In genomic region chr6:120771366-120771765, GRCm38 (mm10) we compare ENCODE assay signal across 21 mouse cellular contexts. TPM values are rescaled to one million over a fixed set of nuclear protein-coding genes. Genes with fewer than 3 reads are reported as not detected.
DNase-seq lines count a peak whose midpoint lies in the region; ATAC-seq and TF ChIP-seq lines count a peak whose summit lies in the region.
"Had no signal": no experiment of that assay in that cellular context is flagged by ENCODE, and none has a peak within 500 bp of the region (broad histone marks: within the 10 kb centered on the region; RNA-seq: fewer than 3 reads in every experiment).

No protein-coding gene starts in this region.

- no peak overlapping the region for H3ac ChIP-seq in myocyte (ENCODE audit: control insufficient read depth, insufficient read length)

- H3K4me2 ChIP-seq in kidney, postnatal 0 days (ENCODE audit: low read length): no peak overlapping the region
- peak overlapping the region; percentile 54 for H3K4me2 ChIP-seq in myocyte (ENCODE audit: low read depth)
- H3K4me2 ChIP-seq in forebrain, embryonic 15.5 days (replicated peaks): no peak overlapping the region
- H3K4me2 ChIP-seq: limb, embryonic 12.5 days; liver, embryonic 13.5 days; lung, embryonic 15.5 days; midbrain, embryonic 12.5 days had no signal

- no peaks in the 10 kb centered on the region for H3K4me1 ChIP-seq in kidney, postnatal 0 days (replicated peaks; ENCODE audit: insufficient read depth, low read length)
- peaks cover 25% of the 10 kb centered on the region for H3K4me1 ChIP-seq in forebrain, embryonic 15.5 days
- H3K4me1 ChIP-seq: limb, embryonic 12.5 days; lung, embryonic 15.5 days had no signal

- TF ChIP-seq POLR2A in myocyte (IDR thresholded peaks at IDR 0.05; ENCODE audit: insufficient read length, low read depth): no peak

- no peaks in the 10 kb centered on the region for H3K27me3 ChIP-seq in kidney, postnatal 0 days (ENCODE audit: insufficient read depth, low read length)
- H3K27me3 ChIP-seq in myocyte (ENCODE audit: control insufficient read depth, insufficient read depth, insufficient read length): no peaks in the 10 kb centered on the region
- H3K27me3 ChIP-seq in forebrain, embryonic 15.5 days: no peaks in the 10 kb centered on the region
- H3K27me3 ChIP-seq: limb, embryonic 12.5 days; liver, embryonic 13.5 days; lung, embryonic 15.5 days; midbrain, embryonic 12.5 days had no signal

- ATAC-seq in kidney, postnatal 0 days (replicated peaks; ENCODE audit: low FRiP score, low read depth): no peak
- no peak for ATAC-seq in forebrain, embryonic 15.5 days (replicated peaks)
- ATAC-seq: CD4-positive, CD25-positive, alpha-beta regulatory T cell, adult 4 months; hindbrain, postnatal 0 days had no signal

- TF ChIP-seq CTCF in gastrocnemius, adult 2 months (IDR thresholded peaks at IDR 0.05): peak; percentile 27; the same call in 1 of the 2 replicates
- TF ChIP-seq CTCF in kidney, postnatal 0 days (IDR thresholded peaks at IDR 0.05; ENCODE audit: low read depth): peak; percentile 31; the same call in 1 of the 2 replicates

- H3K9ac ChIP-seq in kidney, postnatal 0 days (ENCODE audit: low read depth, low read length): no peak overlapping the region
- H3K9ac ChIP-seq in forebrain, embryonic 15.5 days (replicated peaks): no peak overlapping the region
- H3K9ac ChIP-seq: limb, embryonic 12.5 days; liver, embryonic 13.5 days; lung, embryonic 15.5 days; midbrain, embryonic 12.5 days had no signal

- intact Hi-C loops in gastrocnemius, adult 2 months (cut with DNase I): no loop called here
- intact Hi-C loops in gastrocnemius, postnatal 14 days (cut with DNase I; ENCODE audit: low total_unique reads): loop anchor here (5.0 kb wide), 1 partner anchor 46 kb away; no protein-coding TSS in a partner anchor

- no peaks in the 10 kb centered on the region for H3K79me2 ChIP-seq in myocyte (ENCODE audit: control insufficient read depth, insufficient read depth)

- H3K36me3 ChIP-seq in kidney, postnatal 0 days (ENCODE audit: insufficient read depth, low read length): no peaks in the 10 kb centered on the region
- no peaks in the 10 kb centered on the region for H3K36me3 ChIP-seq in myocyte (ENCODE audit: control insufficient read depth, insufficient read depth)
- peaks cover 6% of the 10 kb centered on the region; the same call in 1 of the 2 replicates for H3K36me3 ChIP-seq in forebrain, embryonic 15.5 days
- H3K36me3 ChIP-seq: lung, embryonic 15.5 days had no signal

- WGBS in kidney, postnatal 0 days: 64% methylated on average over 1 of the region's 1 CpGs
- WGBS in forebrain, embryonic 15.5 days: 81% methylated on average over 1 of the region's 1 CpGs

- no peak overlapping the region for H3K27ac ChIP-seq in gastrocnemius, adult 2 months
- no peak overlapping the region for H3K27ac ChIP-seq in kidney, postnatal 0 days
- H3K27ac ChIP-seq in forebrain, embryonic 15.5 days (replicated peaks): no peak overlapping the region
- H3K27ac ChIP-seq: forebrain, embryonic 10.5 days; limb, embryonic 12.5 days; liver, embryonic 13.5 days; lung, embryonic 15.5 days had no signal

- no peak overlapping the region for H3K4me3 ChIP-seq in gastrocnemius, adult 2 months
- no peak overlapping the region for H3K4me3 ChIP-seq in kidney, postnatal 0 days (replicated peaks; ENCODE audit: low read depth, low read length)
- H3K4me3 ChIP-seq in myocyte: no peak overlapping the region
- H3K4me3 ChIP-seq in forebrain, embryonic 15.5 days: no peak overlapping the region
- H3K4me3 ChIP-seq: forebrain, embryonic 10.5 days; limb, embryonic 12.5 days; liver, embryonic 13.5 days; lung, embryonic 15.5 days; midbrain, embryonic 12.5 days had no signal

- H3K9me3 ChIP-seq in kidney, postnatal 0 days (replicated peaks; ENCODE audit: low read length): no peaks in the 10 kb centered on the region
- H3K9me3 ChIP-seq in forebrain, embryonic 15.5 days: no peaks in the 10 kb centered on the region
- H3K9me3 ChIP-seq: forebrain, embryonic 10.5 days; limb, embryonic 12.5 days; liver, embryonic 13.5 days; lung, embryonic 15.5 days; midbrain, embryonic 12.5 days had no signal

- no peak for DNase-seq in gastrocnemius, adult 2 months
- no peak for DNase-seq in gastrocnemius, postnatal 14 days
- no peak for DNase-seq in kidney, postnatal 0 days (ENCODE audit: low spot score)
- DNase-seq in kidney, adult 11 months: no peak
- peak; percentile 20 for DNase-seq in lung, postnatal 36 days
- no peak for DNase-seq in lung, postnatal 4 days
- DNase-seq: adrenal gland, postnatal 10 days; cerebellum, adult 18-20 months; cerebellum, postnatal 14 days; gastrocnemius, postnatal 10 days; kidney, adult 18-20 months; liver, embryonic 13.5 days; thymus, postnatal 14 days had no signal

TF ChIP-seq in myocyte, 11 proteins besides CTCF, POLR2A, EP300 and RAD21:
- no peak for TF ChIP-seq MYOD1 (IDR thresholded peaks at IDR 0.05; ENCODE audit: control insufficient read depth in 1 of 3, insufficient read length in 2 of 3, low read depth in 2 of 3)
- no peak for TF ChIP-seq MAX (IDR thresholded peaks at IDR 0.05; ENCODE audit: low read depth)
- no peak for TF ChIP-seq TCF12 (IDR thresholded peaks at IDR 0.05; ENCODE audit: insufficient read depth, poor library complexity, severe bottlenecking)
- TF ChIP-seq SRF (IDR thresholded peaks at IDR 0.05; ENCODE audit: control insufficient read depth, insufficient read length, low read depth): no peak
- TF ChIP-seq MYOG (IDR thresholded peaks at IDR 0.05; ENCODE audit: control insufficient read depth in 1 of 3, insufficient read depth in 1 of 3, insufficient read length in 2 of 3, low read depth in 2 of 3): no peak
- no peak for TF ChIP-seq USF1 (IDR thresholded peaks at IDR 0.05; ENCODE audit: low read depth)
- TF ChIP-seq CEBPB (IDR thresholded peaks at IDR 0.05; ENCODE audit: insufficient read depth, poor library complexity, severe bottlenecking): no peak

RNA-seq across cellular contexts. Expression of gene Slc25a18, which starts 2.0 kb away (rescaled TPM):
- total RNA-seq in gastrocnemius, adult 2 months (2021): under 1 TPM; 0.13 to 0.20 TPM
- total RNA-seq in gastrocnemius, postnatal 14 days (2021): under 1 TPM; 0.10 to 0.11 TPM
- polyA plus RNA-seq in kidney, postnatal 0 days (2015; fragmentation: Nextera tagmentation; extraction: Ambion mirVana): 0.11 TPM in 1 of 2 replicates, not detected in the other
- polyA plus RNA-seq in myocyte (2012; fragmentation: generic; extraction: Trizol): 0.07 TPM
- 1.3 and 3.2 TPM in 2 replicates for polyA plus RNA-seq in forebrain, embryonic 15.5 days (2015; fragmentation: Nextera tagmentation; extraction: Ambion mirVana)
- polyA plus RNA-seq: limb, embryonic 12.5 days; lung, embryonic 15.5 days had no signal

RNA-seq across cellular contexts. Expression of gene Atp6v1e1, which starts 51.2 kb away (rescaled TPM):
- 100 to 1,000 TPM; 127 to 137 TPM for total RNA-seq in gastrocnemius, adult 2 months (2021)
- total RNA-seq in gastrocnemius, postnatal 14 days (2021): 100 to 1,000 TPM; 124 to 125 TPM
- 320 and 335 TPM in 2 replicates for polyA plus RNA-seq in kidney, postnatal 0 days (2015; fragmentation: Nextera tagmentation; extraction: Ambion mirVana)
- 206 TPM for polyA plus RNA-seq in myocyte (2012; fragmentation: generic; extraction: Trizol)
- 225 and 229 TPM in 2 replicates for polyA plus RNA-seq in forebrain, embryonic 15.5 days (2015; fragmentation: Nextera tagmentation; extraction: Ambion mirVana)
